Mouse (Mus musculus) spleen, postnatal 14 days (tissue): ENCODE measurements around the gene Fbxl12.

ENCODE experiments used
- DNase-seq, 2 experiments: peaks; one replicate each; pipeline ENCODE4 v3.0.0; 2021 to 2022; ENCODE audit warnings: low spot score in 2 of 2

Fbxl12 gene

GRCm38 (mm10) chr9:20571060-20571459 lies 73.5 kb downstream of the Fbxl12 start:
- DNase-seq, result no peak
